Mouse (Mus musculus) cortical plate, adult 2 months (tissue): Measurements from ENCODE around the gene Sycp2l.

Source experiments
- CTCF ChIP-seq: fragments of 200-500 bp; IDR thresholded peaks from 2 replicates; pipeline ENCODE4 v1.5.1; 2011; ENCODE audit warnings: mild to moderate bottlenecking, control low read depth, low read length; ENCODE audit not compliant: insufficient read depth; ENCODE audit errors: extremely low read depth
- POLR2A ChIP-seq: fragments of 200-500 bp; IDR thresholded peaks from 2 replicates; pipeline ENCODE4 v1.6.1; 2011; ENCODE audit warnings: mild to moderate bottlenecking, low read length, control low read depth; ENCODE audit not compliant: insufficient read depth; ENCODE audit errors: extremely low read depth

DNA sequence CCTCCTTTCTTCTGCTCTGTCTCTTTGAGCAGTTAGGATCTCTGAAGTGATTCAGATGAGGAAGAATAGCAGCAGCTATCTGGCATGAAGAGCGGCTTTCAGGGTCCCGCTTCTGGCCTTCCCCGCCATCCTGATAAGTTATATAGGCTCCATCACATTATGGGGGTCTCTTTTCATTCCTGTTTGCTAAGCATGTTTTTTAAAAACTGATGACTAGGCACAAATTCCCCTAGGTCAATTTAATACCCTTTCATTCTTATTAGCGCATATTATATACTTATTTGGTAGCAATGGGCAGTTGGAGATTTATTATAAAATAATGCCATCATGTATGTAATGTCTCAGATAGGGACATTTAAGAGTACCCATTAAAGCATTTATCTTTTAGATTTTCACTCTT lies 46.5 kb upstream of the Sycp2l start:
- TF ChIP-seq CTCF = no peak
- TF ChIP-seq POLR2A = no peak
